Mouse (Mus musculus) megakaryocyte, embryonic 14.5 days (primary cell): ENCODE measurements around the gene Hoxa3.

Experiments
- FLI1 ChIP-seq: IDR thresholded peaks from 2 replicates; pipeline ENCODE4 v1.6.1; 2012; ENCODE audit warnings: low read length, inconsistent platforms, mixed read lengths
- GATA1 ChIP-seq: IDR thresholded peaks from 3 replicates; pipeline ENCODE4 v1.6.1; 2012; ENCODE audit warnings: mixed read lengths, low read length, inconsistent platforms, borderline replicate concordance

GRCm38 (mm10) chr6:52180726-52181125 lies 32.4 kb downstream of the Hoxa3 start:
- TF ChIP-seq GATA1 (no peak), FLI1 (no peak)
